Mouse (Mus musculus) G1E (cell line): ENCODE data around the gene Gm20532.

Experiments used
- CTCF ChIP-seq: IDR thresholded peaks from 2 replicates; pipeline ENCODE4 v1.5.1; 2012; ENCODE audit warnings: low read depth, low read length, inconsistent platforms, mixed read lengths
- GATA1 ChIP-seq: IDR thresholded peaks from 2 replicates; pipeline ENCODE4 v1.6.1; 2012; ENCODE audit warnings: borderline replicate concordance, low read length, inconsistent platforms, mixed read lengths

GRCm38 (mm10) chr2:26628792-26629437 is 42.5 kb downstream of the Gm20532 start:
- TF ChIP-seq CTCF (no peak), GATA1 (no peak)
